Mouse (Mus musculus) liver, adult (tissue): Measurements from ENCODE around the gene Cd276.

Experiments used
- GATA4 ChIP-seq: IDR thresholded peaks from 2 replicates; pipeline ENCODE4 v1.6.1; 2014; ENCODE audit warnings: mild to moderate bottlenecking, low read length; ENCODE audit not compliant: insufficient replicate concordance

The Cd276 gene

DNA sequence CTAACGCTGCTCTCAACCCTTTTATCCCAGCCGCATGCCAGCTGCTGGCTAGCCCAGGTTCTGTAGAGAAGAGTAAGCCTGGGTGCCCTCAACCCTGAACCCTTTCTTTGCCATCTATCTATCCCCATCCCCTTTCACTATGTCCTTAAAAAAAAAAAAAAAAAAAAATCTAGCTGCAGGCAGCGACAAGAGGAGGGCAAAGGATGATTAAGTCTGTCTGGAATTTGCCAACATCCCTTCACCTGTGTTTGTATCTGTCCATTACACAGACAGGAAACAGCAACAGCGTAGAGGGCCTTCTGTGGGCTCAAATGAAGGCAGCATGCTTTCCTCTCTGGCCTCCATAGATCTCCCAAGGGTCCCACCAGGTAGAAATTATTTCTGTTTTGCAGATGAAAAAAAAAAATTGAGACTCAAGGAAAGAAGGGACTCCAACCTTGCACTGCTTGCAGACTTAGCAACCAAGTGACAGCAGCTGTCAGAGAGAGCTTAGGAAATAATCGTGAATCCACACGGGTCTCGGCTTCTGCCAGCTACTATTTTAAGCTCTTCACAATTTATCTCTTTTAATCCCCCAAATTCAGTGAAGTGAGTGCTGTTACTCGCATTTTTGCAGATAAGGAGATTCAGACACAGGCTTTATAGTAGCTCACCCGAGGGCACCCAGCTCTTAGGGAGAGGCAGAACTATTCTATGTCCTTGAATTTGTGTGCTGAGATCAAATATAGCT is 613 bp upstream of the Cd276 start:
- TF ChIP-seq GATA4 = no peak

DNA sequence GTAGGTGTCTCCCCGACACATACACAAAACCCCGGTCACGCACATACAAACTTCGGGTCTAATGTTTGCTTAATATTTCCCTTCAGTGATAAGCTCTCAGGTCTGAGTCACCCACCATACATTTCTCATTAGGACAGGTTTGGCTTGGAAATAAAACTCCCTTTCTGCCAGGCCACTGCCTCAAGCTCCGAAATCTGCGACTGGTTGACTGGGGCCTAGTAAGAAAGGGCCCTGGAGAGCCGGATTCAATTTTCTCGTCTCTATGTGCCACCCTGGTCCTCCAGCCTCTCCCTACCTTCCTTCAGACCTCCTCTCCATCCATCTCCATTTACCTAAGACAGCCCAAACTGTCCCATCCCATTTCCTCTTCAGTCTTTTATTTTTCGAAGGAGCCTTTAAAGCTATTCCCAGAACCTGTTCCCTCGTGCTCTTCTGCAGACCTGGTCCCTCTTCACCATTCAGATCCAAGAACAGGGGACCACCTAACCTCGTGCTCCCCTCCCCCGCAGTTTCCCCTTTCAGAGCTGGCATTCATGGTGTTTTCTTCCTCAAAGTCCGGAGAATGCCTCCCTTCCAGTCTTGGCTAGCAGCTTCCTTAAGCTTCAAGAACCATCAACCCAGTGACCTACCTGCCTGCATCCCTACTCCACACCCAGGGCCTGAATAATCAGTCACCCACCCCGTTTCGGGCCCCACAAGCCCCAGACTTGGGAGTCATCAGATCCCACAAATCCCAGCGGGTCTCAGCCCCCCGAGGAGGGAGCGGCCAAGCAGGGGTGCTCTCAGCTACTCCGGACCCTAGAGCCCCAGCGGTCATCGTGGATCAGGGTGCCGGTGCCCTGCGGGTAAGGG is 955 bp downstream of the Cd276 start:
- no peak for TF ChIP-seq GATA4

DNA sequence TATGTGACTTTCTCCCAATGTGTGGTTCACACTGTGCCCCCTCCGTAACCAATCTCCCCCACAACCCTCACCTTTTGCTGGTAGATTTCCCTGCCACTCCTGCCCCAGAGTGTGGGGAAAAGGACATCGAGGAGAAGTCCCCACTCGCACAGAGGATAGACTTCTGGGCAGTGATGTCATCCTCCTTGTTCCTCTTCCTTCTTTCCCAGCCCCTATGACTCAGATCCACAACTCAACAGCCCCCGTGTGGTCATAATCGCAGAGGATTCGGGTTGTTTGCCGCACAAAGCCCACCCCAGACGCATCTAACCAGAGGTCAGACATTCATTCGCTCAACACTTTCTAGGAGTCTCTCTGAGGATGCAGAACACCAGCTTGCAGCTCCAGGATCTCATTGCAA is 3.2 kb downstream of the Cd276 start:
- no peak for TF ChIP-seq GATA4

DNA sequence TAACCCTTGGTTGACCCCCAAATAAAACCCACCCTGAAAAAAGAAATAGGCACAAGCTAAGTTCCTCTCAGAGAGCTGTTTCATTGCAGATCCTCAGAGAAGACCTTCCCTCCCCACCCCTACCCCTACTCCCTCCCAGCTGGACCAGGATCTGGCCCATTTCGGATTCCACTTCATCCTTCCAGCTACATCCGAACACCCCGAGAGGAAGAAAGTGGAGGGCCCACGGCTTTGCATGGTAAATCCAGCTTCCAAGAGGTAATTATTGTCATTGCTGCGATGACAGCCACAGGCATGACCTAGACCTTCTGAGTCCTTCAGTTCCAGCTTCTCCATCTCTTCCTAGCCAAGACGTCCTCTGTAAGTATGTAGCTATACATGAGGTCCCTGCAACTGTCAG is 4.3 kb downstream of the Cd276 start:
- TF ChIP-seq GATA4 = no peak

DNA sequence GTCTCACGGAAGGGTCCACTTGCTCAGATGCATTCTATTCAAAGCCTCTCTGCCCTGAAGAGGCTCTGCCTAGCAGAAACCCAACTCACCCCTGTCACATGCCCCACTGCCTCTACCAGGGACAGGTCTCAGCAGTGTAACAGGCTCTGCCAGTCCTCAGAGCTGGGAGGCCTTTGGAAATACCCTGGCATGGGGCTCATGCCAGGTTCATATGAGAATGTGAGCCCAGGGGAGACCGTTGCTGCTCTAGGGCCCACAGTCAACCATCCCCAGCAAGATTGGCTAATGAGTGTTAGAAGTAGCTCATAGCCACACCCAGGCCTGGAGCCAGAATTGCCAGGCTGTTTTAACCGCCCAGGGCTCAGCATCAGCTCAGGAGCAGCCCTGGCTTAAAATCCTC is 5.5 kb downstream of the Cd276 start:
- TF ChIP-seq GATA4 = no peak

DNA sequence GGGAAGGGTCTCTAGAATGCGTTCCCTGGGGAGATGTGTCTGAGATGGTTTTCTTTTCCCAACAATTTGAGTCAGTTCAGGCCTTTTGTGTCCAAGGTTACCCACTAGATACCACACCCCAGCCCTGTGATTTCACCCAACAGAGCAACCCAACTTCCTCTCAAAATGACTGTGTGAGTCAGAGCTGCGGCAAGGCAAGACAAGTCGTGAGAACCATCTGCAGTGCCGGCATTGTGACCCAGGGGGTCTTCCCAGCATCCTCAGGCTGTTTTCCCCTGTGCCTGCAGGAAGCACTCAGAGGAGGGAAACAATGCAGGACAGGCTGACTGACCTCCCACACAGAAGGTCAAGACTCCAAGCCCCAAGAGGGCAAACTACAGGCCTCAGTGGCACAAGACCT is 6.3 kb downstream of the Cd276 start:
- TF ChIP-seq GATA4 = no peak

DNA sequence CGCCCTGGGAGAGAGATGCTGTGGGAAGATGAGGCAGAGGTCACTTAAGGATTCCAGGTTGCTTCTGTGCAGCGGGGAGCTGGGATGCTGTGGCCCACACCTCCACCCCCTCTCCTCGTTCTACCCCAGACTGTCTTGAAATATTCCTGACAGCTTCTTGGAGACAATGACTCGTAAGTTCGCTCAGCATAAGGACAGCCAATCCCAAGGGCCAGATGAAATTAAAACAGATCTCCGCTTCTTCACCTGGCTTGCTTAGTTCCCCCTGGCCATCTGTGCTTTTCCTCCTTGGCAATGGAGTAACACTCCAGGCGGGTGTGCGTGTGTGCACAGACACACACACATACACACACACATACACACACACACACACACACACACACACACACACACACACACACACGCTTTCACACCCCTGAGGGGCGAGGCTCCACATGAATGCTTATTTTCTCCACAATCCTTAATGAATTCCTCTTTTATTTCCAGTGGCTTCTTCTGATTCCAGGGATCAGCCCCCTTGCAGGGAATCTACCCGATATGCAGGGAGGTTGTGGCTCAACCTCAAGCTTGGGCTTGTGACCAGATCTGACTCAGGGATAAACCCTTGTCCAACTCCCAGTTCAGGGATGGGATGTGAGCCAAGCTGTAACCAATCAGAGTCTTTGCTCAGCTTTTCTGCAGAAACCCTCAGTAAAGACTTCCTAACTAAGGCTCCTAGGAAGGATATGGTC is 8.4 kb downstream of the Cd276 start:
- TF ChIP-seq GATA4 = no peak

DNA sequence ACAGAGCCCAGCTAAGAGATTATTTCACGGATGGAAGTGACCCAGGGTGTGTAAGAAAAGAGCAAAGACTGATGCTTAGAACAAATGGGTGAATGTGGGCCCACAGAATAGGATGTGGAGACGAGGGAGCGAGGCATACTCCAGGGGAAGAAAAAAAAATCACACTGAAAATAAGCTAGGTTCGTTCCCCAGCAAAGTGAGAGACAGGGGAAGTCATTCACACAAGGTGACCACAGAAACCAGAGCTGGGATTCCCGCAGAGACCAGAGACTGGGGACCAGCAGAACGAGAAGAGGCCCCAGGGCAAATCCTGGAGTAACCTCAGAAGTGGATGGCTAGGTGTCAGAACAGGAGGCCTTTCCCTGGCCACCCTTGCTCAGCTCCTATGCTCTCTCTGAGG is 9.8 kb downstream of the Cd276 start:
- TF ChIP-seq GATA4 = no peak

DNA sequence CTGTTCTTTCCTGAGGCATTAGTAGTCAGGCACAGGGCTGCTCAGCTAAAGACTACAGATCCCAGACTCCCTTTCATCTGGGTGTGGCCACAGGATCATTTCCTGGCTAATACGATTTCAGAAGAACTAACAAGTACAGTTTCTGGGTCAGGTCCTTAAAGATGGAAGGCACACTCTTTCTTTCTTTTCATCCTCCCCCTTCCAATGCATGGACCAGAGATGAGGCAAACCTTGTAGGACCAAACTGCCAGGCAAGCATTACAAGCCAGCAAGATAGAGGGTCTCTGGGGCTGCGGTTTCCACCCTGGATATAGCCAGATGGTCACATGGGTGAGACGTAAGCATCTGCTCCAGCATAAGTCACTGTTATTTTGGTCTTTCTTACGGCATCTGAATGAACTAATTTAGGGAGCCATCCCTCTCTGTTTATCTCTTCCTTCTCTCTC is 10.3 kb downstream of the Cd276 start:
- no peak for TF ChIP-seq GATA4

DNA sequence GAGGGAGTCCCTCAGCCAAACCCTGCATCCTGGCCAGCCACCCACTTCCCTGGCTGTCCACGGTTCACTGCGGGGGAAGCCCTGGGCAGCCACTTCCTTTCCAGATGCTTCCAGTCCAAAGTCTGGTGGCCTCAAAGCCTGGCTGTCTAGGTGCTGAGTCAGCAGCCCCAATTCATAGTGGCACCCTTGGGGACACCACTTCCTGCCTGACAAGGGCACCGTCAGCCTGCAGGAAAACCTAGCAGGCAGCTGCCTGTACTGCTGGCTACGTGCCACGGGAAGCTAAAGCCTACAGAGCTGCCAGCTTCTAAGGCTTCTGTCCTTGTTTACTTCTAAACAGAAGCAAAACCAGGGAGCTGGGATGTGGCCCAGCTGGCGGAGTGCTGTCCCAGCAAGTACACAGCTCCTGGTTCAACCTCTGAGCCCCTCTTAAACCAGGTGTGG is 13.3 kb downstream of the Cd276 start:
- TF ChIP-seq GATA4 = no peak

DNA sequence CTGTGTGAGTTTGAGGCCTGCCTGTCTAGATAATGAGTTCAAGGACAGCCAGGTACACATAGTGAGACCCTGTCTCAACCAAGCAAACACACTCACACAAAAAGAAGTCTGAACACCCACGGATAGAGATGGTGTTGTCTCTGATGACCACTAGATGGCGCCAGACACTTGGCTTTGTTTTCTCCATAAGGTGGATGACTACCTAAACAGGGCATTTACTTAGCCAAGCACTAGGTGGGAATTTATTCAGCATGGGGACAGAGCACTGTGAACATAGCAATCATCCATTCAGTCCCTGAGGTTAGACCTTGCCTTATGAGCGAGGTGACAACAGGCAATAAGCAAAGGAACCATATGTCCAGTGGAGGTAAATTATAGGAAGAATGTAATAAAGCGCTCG is 15.4 kb downstream of the Cd276 start:
- TF ChIP-seq GATA4 = no peak

DNA sequence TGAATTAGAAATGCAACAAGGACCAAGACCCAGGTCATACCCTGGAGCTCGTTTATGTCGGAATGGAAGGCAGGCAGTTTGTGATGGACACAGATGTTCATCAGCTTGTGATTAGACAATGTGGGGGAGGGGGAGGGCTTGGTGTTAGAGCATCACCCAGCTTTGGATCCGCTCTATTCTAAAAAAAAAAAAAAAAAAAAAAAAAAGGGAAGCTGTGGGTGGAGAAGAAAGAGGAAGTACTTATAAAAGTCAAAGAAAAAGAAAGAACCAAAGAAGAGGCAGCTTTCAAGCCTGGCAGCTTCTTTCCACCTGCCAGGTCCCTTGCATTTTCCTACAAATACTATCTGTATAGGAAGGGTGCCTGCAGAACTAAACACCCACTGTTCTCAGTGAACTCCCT is 17.5 kb downstream of the Cd276 start:
- no peak for TF ChIP-seq GATA4

DNA sequence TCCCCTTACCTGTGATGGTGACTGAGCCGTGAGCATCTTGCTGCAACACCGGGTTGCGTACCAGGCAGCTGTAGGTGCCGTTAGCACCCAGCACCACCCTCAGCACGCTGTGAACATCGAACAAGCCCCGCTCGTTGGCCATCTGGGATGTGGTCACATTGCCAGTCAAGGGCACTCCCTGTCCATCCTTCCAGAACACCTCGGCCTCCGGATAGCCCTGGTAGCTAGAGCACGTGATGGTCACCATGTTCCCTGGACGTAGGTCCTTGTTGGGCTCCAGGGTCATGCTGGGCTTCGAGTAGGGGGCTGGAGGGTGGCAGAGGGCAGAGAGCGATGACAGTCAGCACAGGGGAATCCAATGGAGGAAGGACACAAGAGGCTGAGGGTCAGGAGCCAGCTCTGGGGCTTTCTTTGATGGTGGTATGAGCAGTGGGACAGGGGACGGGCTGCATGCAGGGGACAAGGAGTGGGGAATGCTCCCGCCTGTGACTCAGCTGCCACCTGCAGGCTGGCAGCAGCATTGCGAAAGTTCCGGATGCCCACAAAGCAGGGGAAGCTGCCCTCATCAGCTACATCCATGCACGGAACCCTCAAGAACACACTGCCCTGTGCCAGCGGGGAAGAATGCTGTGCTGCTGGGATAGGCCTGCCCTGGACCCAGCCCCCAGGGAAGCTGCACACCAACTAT is 19.6 kb downstream of the Cd276 start:
- no peak for TF ChIP-seq GATA4

DNA sequence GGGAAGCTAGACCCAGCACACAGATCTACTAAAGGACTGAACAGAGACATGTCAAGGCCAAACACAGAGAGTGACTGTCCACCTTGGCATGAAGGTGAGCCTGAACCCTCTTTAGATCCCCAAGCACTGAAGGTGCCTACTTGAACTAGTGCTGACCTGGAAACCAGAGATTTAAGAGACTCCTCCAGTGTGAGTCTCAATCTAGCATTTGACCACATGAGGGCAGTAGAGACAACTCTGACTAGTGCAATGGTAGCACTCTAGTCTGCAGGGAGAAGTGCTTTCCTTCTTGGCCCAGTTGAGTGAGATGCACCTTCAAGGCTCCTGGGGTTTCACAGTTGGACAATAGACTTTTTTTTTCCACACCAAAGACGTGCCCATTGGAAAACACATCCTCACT is 20.5 kb downstream of the Cd276 start:
- TF ChIP-seq GATA4 = no peak

DNA sequence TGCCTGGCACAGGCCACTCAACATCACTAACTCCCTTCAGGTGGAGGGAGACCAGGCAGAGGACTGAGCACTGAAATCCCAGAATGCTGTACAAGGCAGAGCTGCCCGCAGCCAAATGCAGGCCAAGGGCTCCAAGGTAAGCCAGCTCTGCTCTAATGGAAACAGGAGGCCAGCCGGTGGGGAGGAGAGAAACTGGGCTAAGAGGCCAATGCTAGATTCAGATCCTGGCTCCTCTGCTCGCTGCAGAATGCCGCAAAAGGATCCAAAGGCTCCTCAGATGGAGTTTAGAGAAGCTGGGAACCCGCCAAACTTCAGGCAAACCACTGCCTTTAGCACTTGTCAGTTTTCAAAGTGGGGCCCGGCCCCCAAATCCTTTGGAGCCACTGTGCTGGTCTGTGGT is 21.9 kb downstream of the Cd276 start:
- TF ChIP-seq GATA4 = no peak
